1 mouse cellular context compared by ENCODE assay signal in the genomic region with DNA sequence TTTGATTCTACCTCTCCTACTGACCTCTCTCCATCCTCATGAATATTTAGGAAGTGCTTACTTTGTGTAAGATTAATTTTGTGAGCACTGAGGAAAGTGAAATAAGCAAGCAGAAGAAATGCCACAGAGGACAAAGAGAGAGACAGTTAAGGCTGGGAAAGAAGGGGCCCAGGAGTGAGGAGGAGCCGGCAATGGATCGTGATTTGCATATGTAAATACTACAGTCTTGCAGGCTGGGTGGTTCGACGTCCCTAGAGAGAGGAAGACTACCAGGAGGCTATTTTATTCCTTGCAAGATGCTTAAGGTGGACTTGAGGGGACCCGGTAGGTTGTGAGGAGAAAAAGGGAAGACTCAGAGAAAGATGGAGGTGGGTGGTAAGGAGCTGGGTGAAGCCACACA.
TF ChIP-seq lines count a peak whose summit lies in the region.

No protein-coding gene starts in this region.

TF ChIP-seq in ES-E14, 5 proteins besides CTCF, POLR2A, EP300 and RAD21:
- TF ChIP-seq MAFK (IDR thresholded peaks at IDR 0.05; ENCODE audit: insufficient read depth, low read depth, low read length) (no peak), ZC3H11A (IDR thresholded peaks at IDR 0.05; ENCODE audit: borderline replicate concordance, low read depth, low read length) (no peak), HCFC1 (IDR thresholded peaks at IDR 0.05; ENCODE audit: borderline replicate concordance, insufficient read depth, low read length) (no peak), CHD2 (IDR thresholded peaks at IDR 0.05; ENCODE audit: low read depth, low read length) (no peak), ZNF384 (IDR thresholded peaks at IDR 0.05; ENCODE audit: low read depth, low read length) (no peak)
